Mouse (Mus musculus) megakaryocyte, embryonic 14.5 days (primary cell): ENCODE measurements around the gene Tmppe.

ENCODE experiments used
- FLI1 ChIP-seq: IDR thresholded peaks from 2 replicates; pipeline ENCODE4 v1.6.1; 2012; ENCODE audit warnings: low read length, inconsistent platforms, mixed read lengths
- GATA1 ChIP-seq: IDR thresholded peaks from 3 replicates; pipeline ENCODE4 v1.6.1; 2012; ENCODE audit warnings: mixed read lengths, low read length, inconsistent platforms, borderline replicate concordance

DNA sequence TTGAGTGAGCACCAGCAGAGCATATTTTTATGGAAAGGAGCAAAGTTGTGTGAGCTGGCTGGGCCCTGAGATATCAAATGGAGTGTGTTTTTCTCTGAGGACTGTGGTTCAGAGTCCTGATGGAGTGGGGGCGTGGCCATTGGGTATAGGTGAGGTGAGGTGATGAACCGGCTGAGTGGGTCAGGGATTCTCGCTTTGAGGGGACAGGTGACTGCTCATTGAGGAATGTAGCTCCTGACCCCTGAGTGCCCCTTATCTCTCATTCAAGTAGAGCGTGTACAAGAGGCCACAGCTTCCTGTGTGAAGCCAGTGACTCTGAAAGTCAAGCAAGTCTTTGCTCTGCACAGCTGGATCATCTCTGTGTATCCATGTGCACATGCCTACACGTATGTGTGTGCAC lies 25.3 kb downstream of the Tmppe start:
- no peak for TF ChIP-seq FLI1
- no peak for TF ChIP-seq GATA1
